Mouse (Mus musculus): ENCODE measurements around the gene Metrn. TPM values are rescaled to one million over a fixed set of nuclear protein-coding genes. Genes with fewer than 3 reads are reported as not detected.

Metrn gene
- 10 to 100 TPM; 73.2 to 85.6 TPM for total RNA-seq (2021)

DNA sequence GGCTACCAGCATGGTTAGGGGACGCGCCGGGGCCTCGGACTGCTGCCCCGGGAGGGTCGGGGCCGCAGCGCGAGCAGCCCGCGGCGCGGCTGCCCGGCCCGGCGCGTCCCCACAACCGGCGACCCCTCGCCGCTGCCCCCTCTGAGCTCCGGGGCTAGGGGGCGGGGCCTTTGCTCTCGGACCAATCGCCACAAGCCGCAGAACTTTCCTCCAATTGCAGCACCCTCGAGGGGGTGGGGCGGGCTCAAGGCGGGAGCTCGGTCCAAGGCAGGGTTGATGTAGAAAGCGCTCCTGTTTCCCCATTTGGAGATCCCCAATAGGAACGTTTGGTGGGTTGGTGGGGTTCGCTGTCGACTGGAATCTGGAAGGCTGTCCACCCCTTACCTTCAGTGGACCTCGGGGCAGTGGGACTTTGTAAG is at the start of gene Metrn:
Gene Metrn (minus strand): TSS at position 186 of the 419 bp plus-strand sequence.
- DNase-seq = peak; percentile 65 to 73

DNA sequence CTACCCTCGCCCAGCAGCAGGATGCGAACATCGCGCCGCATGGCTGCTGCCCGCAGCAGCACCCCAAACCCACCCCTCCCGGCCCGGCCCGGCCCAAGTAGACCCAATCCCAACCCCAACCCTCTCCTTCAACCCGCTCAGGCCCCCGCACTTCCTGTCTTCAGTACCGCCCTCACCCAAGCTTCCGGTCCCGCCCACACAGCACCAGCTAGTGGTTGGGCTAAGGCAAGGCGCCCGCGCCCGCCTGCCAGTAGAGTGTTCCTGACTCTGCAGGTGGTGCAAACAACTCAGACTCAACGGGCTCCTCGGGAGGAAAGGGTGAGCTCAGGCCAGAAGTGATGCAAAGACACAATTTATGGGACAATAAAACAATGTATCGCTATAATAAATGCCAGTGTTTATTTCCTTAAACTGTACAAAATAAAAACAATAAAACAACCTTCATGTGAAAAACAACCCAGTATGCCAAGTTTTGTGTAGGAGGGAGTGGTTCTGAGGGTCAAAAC is 47.5 kb upstream of the Metrn start, which contains the start of gene Rhot2:
Gene Rhot2 (minus strand): TSS at position 456 of the 506 bp plus-strand sequence.
- peak; percentile 92 to 95 for DNase-seq

DNA sequence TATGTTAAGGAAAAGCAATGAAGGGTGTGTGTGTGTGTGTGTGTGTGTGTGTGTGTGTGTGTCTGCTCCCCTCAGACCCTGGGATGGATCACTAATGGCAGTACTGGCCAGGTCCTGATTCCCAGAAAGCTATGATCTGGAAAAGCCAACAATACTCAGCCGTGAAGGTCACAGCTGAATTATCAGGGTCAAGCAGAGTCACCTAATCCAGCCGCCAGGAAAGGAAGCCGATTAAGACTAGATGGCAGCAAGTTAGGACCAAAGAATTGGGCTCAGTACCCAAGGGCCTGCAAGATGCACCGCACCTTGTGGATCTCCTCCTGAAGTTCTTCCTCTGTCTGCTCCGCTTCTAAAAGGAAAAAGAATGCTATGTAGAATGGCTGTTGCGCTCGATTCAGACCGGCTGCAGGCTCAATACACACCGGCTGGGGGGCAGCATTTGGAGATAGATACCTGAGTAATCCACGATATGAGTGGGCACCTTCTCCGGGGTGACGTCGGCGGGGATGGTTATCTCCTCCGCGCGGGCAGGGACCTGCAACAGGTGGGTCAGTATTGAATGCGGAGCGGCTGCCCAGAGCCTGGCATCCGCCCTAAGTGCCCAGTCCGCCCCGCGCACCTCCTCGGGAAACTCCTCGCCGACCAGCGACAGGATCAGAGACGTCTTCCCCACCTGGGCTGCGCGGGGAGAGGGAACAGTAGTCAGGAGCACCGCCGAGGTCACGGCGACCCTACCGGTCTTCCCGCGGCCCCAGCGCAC is 46.9 kb upstream of the Metrn start:
- no peak for DNase-seq

DNA sequence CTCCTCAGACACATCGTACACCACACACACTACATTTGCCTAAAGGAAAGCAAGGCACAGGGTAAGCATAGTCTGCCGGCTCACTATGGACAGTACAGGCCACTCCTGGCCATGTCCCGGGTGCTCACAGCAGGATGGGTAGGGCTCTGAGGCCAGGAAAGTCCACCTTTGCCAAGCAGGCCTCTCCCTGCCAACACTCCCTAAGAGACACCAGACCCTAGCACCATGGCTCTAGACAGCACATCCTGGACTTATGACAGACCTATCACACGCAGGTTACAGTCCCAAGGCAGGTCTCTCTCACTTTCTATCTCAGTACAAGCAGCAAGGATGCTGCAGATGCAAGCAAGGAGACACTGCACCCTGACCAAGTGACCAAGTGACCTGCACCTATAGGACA is 46.2 kb upstream of the Metrn start:
- DNase-seq = no peak

DNA sequence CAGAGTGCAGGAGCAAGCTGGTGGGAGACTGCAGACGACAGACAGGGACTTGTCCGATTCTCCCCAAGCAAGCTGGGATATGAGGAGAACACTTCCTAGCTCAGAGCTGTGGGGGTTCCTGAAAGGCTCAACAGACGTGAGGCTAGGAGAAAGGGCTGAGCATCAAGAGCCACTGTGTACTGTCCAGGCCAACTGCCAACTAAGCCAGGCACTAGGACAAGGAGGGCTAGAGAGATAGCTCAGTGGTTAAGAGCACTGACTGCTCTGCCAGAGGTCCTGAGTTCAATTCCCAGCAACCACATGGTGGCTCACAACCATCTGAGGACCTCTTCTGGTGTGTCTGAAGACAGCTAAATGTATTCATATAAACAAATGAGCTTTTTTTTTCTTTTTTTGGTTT is 45.6 kb upstream of the Metrn start:
- no peak for DNase-seq

DNA sequence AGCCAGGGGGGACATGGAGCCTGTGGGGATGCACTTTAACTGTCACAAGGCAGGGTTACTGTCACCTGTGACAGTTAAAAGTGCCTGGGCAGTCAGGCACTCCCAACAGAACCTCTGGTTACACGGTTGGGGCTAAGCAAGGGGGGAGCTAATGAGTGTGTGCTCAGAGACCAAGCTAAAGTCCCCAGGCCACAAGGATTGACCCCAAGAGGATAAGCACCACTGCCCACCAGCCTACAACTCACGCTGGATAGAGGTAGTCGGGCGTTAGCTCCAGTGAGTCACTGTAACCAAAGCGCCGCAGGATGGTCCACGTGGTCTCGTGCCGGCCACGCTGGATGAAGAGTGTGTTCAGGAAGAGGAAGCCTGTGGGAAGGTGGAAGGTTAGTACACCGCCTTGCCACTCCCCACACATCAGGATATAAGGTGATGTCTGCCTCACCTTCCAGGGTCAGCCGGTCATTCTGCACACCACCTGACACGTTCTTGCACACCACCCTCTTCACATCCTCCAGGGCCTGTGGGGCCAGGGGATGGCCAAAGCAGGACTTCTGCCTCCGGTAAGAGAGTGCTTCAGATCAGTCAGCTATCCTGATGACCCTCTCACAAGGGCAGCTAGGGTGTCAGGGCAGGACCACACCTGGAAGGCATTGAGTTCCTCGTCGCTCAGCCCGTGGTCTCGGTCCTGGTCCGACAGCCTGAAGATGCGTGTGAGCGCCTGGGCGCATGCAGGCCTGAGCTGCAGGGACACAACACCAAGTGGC is 44.4 kb upstream of the Metrn start, which contains the start of gene Gm20683:
Gene Gm20683 (minus strand): TSS at position 647 of the 764 bp plus-strand sequence.
- no peak for DNase-seq

DNA sequence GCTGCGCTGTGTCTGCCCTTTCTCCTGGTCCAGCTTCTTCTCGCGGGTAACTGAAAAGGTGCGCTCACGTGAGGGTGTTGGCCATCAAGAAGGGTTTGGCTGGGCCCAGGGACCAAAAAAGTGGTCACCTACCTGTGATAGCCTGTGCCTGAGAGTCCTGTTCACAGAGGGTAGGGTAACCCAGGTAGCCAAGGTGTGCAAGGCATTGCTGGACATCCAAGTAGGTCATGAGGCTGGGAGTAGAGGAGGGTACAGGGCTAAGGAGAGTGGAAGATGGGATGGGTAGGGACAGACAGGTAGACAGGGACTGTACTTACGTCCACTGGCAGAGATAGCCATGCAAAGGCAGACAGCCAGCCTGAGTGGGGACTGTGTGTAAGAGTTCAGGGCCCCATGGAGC is 43.6 kb upstream of the Metrn start:
- no peak for DNase-seq

DNA sequence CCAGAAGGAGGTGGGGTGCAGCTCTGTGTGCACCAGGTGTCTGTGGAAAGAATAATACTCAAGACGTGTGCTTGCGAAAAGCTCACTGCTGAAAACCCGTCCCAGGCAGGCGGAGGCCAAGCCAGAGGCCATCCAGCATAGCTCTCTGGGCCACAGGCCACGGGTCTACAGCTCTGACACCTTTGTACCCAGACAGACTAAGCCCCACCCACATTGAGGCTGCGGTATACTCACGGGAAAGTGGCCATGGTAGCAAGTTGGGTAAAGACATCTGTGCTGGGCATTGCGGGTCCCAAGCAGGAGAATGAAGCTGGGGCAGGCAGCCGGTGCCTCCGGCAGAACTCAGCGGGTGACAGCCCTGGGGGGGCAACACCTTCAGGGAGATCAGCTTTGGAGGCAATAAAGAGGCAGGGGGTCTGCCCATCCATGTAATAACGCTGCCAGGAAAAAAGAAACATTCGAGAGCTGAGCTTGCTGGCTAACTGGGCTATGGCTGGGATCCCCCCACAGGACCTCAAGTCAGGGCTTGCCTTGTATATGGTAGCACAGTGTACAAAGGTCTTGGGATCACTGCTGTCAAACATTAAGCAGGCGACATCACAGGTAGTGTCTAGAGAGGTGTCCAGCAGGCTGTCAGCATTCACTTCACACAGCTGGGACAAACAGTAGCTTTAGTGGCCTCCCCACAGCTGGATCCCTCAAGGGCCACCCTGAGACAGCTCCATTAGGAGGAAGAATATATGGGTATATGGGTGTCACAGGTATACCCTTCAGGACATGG is 42.7 kb upstream of the Metrn start:
- no peak for DNase-seq

DNA sequence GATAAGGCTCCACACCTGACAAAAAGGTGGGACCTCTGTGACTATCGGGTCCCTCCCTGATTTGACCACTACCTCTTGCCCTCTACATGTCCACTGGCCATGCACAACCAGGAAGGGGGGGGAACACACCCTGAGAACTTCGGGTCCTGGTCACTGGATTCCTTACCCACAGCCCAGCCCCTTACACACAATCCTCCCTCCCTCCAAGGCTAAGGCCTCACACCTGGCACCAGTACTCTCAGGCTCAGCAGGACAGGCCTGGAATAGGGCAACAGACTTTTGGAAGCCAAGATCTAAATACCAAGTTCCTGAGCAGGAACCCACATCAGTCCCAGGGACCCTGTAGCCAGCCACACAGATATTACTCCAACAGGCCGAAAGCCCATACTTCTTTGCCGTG is 42.0 kb upstream of the Metrn start:
- DNase-seq = no peak

DNA sequence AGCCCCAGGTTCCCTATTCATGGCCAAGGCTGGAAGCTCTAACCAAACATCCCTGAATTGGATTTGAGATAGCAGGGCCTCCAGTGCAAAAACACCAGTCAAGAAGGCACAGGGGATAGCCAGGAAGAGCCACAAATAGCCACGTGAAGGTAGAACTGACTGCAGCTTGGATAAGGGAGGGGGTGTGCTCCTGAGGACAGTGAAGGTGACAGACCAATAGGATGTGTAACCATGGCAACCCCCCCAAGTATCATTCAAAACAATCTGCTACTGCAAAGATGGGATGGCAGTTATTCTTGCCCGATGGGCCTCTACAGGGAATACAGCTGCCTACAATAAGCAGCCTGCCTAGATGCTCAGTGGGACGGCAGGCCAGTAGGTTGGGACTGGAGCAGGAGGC is 40.6 kb upstream of the Metrn start:
- DNase-seq = no peak

DNA sequence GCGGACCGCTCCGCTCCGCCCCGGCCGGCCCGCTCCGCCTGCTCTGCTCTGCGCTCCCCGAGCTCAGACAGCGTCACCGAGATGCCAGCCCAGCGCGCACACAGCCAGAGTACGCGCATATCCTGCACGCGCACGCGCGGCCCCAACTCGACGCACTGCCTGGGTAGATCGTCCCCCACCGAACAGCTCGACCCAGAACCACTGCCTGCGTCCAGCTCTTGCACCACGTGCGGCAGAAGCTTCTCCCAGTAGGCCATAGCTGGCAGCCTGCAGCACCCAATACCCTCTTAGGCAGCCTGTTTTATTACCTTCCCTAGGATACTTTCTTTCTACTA is 40.1 kb upstream of the Metrn start, which contains the start of gene Rhbdl1:
Gene Rhbdl1 (minus strand): TSS at position 220 of the 335 bp plus-strand sequence.
- peak; percentile 84 for DNase-seq

DNA sequence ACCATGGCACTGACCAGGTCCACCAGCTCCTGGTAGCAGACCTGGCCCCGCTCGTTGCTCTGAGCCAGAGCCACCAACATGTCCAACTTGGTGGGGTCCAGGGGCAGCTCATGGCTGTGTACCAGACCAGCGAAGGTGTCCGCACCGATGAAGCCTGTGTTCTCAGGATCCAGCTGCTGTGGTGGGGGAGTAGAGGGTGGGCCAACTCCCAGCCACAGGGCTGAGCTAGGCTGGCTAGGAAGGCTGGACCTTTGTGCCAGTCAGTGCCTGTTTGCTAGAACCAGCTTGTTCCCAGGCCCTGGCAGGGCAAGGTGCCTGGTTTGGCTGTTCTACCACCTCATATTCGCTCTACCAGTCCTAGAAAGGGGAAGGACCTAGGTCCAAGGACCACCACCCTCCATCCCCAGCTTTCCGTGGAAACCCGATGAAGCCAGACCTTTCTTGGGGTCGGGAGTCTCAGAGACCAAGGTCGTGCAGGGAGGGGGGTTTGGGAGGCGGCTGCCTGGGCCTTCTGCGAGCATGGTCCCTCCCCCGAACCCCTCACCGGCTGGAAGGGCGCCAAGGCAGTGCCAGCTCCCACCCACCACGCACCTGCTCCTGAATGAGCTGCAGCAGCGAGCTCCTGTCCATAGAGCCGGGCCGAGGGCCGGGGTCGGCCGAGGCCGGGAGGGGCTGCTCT is 39.6 kb upstream of the Metrn start:
- DNase-seq = no peak

DNA sequence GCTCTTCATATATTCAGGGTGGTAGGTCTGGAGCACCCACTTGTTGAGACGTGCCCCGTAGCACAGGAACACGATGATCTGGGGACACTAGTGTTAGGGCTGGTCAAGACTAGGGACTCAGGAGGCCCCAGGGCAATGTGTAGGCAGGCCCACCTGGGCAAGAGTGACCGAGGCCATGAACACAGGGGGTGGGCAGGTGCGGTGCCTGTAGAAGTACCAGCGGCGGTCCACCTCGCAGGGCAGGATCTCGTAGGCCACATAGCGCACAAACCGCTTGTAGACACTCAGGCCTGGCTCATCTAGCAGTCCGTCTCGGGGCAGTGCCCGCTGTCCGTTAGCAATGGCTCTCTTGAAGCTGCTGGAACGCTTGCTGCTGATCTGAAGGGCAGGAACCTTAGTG is 38.9 kb upstream of the Metrn start:
- no peak for DNase-seq

DNA sequence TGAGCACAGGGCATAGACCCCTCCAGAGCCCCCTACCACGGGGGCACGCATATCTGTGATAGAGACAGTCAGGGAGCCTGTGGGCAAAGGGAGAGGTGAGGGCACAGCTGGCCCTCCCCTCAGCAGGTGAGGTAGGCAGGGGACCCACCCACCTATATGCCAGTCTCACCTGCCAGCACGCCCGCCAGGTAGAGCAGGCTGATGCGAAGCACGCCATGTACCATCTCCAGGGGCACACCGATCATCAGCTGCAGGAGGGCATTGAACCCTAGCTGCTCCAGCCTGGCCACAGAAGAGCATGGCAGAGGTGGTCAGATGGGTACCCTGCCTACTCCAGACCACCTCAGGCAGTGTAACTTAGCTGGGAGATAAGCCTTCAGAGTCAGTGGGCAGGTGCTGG is 38.4 kb upstream of the Metrn start:
- no peak for DNase-seq

DNA sequence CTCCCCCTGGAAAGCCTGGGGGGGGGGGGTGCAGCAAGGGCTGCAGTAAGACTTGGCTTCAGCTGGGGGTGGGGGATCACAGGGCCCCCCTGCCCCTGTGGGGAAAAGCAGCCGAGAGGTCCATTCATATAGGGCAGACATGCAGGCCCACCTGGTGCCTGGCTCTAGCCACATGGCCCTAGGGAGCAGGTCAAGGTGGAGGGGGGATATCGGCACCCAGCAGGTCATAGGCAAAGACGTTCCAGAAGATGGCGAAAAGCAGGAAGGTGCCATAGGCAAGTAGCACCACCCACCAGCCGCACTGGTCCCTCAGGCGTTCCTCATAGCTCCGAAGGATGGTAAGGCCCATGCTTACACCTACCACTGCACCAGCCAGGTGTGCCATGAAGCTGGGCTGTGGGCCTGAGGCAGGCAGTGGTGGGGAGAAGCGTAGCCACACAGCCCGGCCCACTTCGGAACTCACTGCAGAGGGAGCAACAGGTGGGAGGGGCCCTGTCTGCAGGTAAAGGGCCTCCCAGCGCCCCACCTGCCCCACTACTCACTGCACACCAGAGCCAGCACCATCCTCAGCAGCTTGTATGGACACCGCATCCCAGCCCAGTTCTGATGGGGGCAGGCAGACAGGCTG is 37.8 kb upstream of the Metrn start:
- DNase-seq = no peak

DNA sequence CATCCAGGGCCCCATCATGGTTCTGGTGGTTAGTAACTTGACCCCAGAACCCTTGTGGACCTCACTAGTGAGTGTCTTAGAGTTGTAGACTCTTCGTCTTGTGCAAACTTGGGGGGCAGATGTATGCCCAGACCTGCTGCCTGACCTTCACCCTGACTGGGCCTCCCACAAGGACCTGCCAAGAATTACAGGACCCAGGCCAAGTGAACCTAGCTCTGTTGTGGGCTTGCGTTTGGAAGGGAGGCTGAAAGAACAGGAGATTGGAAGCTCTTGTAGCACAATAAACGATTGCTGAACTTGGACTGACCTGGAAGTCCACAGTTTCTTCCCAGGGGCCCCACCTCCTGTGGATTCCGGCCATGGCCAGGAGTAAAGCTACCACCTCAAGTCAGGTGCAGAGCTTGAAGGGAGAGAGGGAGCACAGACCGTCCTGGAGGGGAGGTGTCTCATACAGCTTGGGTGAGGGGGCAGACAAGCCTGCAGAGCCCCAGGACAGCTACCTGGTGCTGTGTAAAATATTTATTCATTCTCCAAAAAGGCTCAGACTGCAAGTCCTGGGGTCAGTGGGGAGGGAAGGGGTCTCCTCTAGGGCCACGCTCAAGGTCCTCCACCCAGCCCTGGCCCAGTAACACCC is 37.1 kb upstream of the Metrn start:
- DNase-seq = no peak

DNA sequence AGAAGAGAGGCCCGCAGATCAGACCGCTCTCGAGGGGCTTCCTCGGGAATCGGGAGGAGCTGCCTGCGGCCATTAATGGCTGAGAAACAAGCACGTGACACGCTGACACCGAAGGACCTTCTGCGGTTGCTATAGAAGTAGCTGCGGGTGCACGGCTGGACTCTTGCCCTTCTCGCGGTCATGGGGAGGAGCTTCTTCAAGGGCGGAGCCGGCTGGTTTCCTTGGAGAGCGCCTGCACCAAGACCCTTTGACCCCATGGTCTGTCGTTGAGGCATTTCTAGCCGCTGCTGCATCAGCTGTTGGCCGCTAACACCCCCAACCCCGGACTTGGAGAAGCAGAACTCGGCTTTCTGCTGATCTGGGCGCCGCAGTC is 36.3 kb upstream of the Metrn start, which contains the start of gene Stub1:
Gene Stub1 (minus strand): TSS at position 114 of the 373 bp plus-strand sequence.
- peak in 1 of 2 experiments; percentile 89 for DNase-seq

DNA sequence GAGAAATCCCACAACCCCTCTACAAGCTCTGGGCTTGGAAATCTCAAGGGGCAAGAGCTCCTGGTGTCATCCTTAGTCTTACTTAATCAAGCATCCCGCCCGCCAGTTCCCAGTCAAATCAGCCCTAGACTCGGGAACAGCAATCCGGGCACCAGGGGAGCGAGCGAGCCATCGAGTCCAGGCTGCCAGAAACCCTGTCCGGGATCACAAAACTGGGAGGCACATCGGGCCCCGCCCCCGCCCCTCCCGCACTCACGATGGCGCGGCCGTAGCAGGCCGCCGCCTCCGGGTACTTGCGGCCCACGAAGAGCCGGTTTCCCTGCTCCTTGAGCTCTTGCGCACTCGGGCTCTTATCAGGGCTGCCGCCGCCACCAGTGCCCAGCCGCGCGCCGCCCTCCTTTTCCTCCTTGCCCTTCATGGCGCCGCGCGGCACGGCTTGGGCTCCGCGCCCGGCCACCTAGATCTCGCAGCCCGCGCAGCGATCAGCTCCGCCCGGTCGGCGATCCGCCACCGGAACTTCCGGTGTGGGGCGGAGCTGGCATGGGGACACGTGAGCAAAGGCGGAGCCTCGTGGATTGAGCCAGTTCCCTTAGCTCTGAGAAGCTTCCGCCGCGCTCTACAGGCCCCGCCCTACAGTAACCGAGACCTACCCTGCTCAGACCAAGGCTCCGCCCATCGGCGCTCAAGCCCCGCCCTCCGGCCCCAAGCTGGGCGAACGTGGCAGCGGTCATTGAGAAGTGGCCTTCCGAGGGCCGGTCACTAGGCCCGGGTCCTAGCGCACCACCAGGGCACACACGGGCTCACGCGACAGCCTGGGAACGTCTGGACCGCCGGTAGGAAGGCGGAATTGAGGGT is 35.7 kb upstream of the Metrn start:
- DNase-seq = peak; percentile 98

DNA sequence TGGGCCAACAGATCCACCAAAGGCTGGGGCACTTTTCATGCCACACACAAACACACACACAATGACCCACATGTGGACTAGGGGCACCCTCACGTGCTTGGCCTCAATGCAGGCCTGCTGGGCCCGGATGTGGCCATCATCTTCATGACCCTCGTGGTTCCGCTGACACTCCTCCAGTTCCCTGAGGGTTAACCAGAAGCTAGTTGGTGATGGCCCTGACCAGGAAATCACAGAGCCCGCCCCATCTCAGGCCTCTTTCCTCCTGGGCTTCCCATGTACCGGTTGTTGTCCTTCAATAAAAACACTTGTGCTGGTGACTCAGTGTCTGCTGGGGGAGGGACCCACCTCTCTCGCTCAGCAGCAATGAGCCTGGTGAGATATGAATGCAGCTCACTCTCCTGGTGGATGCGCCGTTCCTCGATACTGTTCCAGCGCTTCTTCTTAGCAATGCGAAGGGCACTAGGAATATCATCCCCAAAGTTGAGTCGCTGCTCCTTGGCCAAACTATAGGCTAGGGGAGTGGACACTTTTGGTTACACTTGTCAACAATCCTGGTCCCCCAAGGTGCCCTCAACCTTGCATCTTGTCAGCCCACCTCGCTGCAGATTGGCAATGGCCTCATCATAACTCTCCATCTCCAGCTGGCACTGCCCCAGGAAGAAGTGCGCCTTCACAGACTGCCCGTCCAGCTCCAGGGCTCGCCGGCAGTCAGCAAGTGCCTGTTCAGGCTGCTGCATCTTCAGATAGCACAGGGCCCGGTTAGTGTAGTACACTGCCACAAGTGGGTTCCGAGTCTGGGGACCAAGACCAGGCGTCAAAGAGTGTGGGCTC is 34.7 kb upstream of the Metrn start:
- DNase-seq = no peak
